Mouse (Mus musculus) erythroblast, embryonic 14.5 days (primary cell): ENCODE measurements at regions not wholly inside any gene's neighbourhood (a gene's known extent, or its start where the extent isn't known, plus 50 kb on each side); places are given as distances from the start of the nearest gene placed in this dataset.

Source experiments
- GATA1 ChIP-seq: IDR thresholded peaks from 2 replicates; pipeline ENCODE4 v1.6.1; 2012; ENCODE audit warnings: low read length, inconsistent platforms, mixed read lengths
- TAL1 ChIP-seq: IDR thresholded peaks from 3 replicates; pipeline ENCODE4 v1.6.1; 2012; ENCODE audit warnings: low read length, inconsistent platforms, mixed read lengths

GRCm38 (mm10) chr16:93217600-93218226, 386.1 kb downstream of the Setd4 start:
- no peak for TF ChIP-seq GATA1
- no peak for TF ChIP-seq TAL1
